Mouse (Mus musculus) erythroblast, embryonic 14.5 days (primary cell): Measurements from ENCODE around the gene Eps15. TPM values are rescaled to one million over a fixed set of nuclear protein-coding genes. Genes with fewer than 3 reads are reported as not detected.

Experiments used
- H3K27me3 ChIP-seq: 2 replicates; pipeline ENCODE4 v1.6.1; 2012; ENCODE audit warnings: inconsistent platforms; ENCODE audit not compliant: control insufficient read depth
- H3K36me3 ChIP-seq: 2 replicates; pipeline ENCODE4 v1.6.1; 2012; ENCODE audit warnings: mild to moderate bottlenecking, inconsistent platforms; ENCODE audit not compliant: control insufficient read depth
- H3K4me1 ChIP-seq: 2 replicates; pipeline ENCODE4 v1.6.1; 2012; ENCODE audit warnings: inconsistent platforms; ENCODE audit not compliant: control insufficient read depth
- H3K4me3 ChIP-seq: replicated peaks from 2 replicates; pipeline ENCODE3; 2012; ENCODE audit warnings: moderate library complexity, mild to moderate bottlenecking, inconsistent platforms
- H3K9me3 ChIP-seq: 2 replicates; pipeline ENCODE4 v1.6.1; 2012; ENCODE audit warnings: low read length, inconsistent platforms, mixed read lengths; ENCODE audit not compliant: control insufficient read depth
- GATA1 ChIP-seq: IDR thresholded peaks from 2 replicates; pipeline ENCODE4 v1.6.1; 2012; ENCODE audit warnings: low read length, inconsistent platforms, mixed read lengths
- TAL1 ChIP-seq: IDR thresholded peaks from 3 replicates; pipeline ENCODE4 v1.6.1; 2012; ENCODE audit warnings: low read length, inconsistent platforms, mixed read lengths
- polyA plus RNA-seq: library from polyadenylated mRNA; stranded (reverse); fragments of >175 nt; gene quantifications from 2 replicates; pipeline ENCODE4 v1.2.3, GENCODE M21; 2012

Gene Eps15
- polyA plus RNA-seq, 1 experiment = 1.2 TPM

DNA sequence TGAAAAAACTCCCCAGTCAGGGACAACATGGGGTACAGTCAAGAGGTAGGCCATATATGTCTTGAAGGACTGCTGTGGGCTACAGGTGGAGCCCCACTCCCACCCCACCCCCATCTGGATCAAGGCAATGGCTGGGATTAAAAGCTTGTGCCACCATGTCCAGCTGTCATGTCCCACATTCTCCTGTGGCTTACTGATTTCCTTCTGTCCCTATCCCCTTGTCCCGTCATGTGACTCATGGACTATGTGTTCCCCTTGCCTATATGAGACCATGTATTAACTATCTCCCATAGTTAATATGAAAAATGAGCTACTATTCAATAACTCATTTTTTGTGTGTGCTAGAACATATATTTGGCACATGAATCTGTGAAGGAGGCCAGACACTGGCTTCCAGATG is 154.2 kb downstream of the Eps15 start:
- no peaks in the 10 kb centered on the region for H3K9me3 ChIP-seq
- H3K4me3 ChIP-seq = no peak overlapping the region
- H3K27me3 ChIP-seq = no peaks in the 10 kb centered on the region
- H3K36me3 ChIP-seq = peaks cover 96% of the 10 kb centered on the region
- peaks cover 63% of the 10 kb centered on the region for H3K4me1 ChIP-seq
- TF ChIP-seq TAL1 (no peak), GATA1 (no peak)

Other genes with a start within 250 kb of the Eps15 start
- gene Osbpl9, start 78.0 kb upstream of the Eps15 start, polyA plus RNA-seq = 0.44 and 0.47 TPM in 2 replicates
- not detected in 2 replicates for gene Calr4, start 45.8 kb upstream of the Eps15 start, polyA plus RNA-seq
- gene Ttc39a, start 126.4 kb downstream of the Eps15 start, polyA plus RNA-seq = 4.4 and 5.5 TPM in 2 replicates
- gene Rnf11, start 204.5 kb downstream of the Eps15 start, polyA plus RNA-seq = 23.6 and 24.5 TPM in 2 replicates